Mouse (Mus musculus) thymus, postnatal 0 days (tissue): ENCODE measurements around the gene Olfr1335. TPM values are rescaled to one million over a fixed set of nuclear protein-coding genes. Genes with fewer than 3 reads are reported as not detected.
"Not testable (repeated sequence)": the region's sequence is repeated elsewhere in the genome, so short reads cannot be mapped to it uniquely, and the experiment has no call there.

ENCODE experiments used
- DNase-seq: peaks from one replicate; pipeline ENCODE4 v3.0.0-alpha.2; 2015; ENCODE audit warnings: low spot score
- polyA plus RNA-seq: library from polyadenylated mRNA; unstranded; fragments of >200 nt; fragmentation: Nextera tagmentation; extraction: Ambion mirVana; gene quantifications from 2 replicates; pipeline ENCODE4 v1.2.1, GENCODE M21; 2015

Olfr1335 gene
- polyA plus RNA-seq: not detected in 2 replicates

DNA sequence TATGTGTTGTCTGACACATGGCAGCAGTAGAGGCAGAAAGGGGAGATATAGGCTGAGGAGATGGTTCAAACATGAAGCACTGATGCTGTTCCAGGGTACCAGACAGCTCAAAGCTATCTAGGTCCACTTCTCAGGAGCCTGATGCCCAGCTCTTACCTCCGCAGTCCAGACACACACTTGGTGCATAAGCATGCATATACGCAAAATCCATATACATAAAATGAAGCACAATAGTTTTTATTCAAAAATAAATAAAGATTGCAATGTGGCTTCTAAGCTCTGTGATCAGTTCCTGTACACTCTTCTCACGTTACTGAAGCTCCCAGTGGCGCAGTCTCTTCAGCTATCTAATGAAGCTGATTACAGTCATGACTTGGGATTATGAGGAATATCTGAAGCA, at the start of gene Olfr1335:
Gene Olfr1335 (minus strand): TSS at position 101 of the 400 bp plus-strand sequence.
- no peak for DNase-seq

DNA sequence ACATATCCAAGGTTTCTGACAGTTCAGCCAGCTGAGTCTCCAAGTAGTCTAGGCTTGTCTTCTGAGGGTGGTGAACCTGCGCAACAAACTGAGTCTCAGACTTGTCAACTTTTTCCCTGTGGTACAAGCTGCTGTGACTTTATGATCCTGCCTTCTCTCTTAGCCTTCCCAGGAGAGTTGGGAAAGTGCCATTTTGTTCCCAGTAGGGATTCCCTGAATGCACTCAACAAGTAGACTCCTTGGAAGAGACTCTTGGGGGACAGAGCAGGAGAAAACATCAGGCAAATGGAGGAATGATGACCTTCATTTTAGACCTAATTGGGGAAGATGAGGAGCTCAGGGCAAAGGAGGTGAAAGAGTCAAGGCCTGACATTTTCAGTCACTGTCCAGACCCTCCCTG, 26.4 kb upstream of the Olfr1335 start, which contains the start of gene Olfr1333:
Gene Olfr1333 (minus strand): TSS at position 101 of the 400 bp plus-strand sequence.
- DNase-seq: no peak

DNA sequence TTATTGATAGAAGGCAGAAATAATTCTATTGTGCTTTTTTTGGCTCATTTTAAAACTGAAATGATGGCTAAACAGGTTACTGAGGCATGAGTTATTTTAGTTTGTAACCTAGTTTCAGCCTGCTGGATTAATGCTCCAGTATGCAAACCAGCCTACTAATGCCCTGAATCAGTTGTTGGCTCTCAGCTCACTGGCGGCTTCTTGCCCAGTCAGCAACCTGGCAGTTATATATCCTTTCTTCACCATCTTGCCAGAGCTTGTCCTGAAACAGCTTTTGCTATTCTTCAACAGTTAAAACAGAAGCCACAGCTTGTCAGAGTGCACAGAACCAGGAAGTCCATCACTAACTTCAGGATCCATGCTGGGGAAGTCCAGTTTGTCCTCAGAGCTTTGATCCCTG, 9.2 kb upstream of the Olfr1335 start:
- DNase-seq: no peak

DNA sequence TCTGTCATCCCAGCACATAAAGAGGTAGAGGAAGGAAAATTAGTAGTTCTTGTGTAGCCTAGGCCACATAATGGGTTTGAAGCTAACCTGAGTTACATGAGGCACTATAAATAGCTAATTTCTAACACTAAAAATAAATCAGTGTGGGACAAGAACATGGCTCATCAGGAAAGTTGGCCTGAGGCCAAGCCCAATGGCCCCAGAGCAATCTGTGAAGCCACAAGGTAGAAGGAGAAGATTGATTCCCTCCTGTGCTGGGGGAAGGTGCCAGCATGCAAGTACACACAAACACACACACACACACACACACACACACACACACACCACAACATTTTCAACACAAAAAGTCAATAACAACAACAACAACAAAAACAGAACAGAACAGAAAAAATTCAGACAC, 16.9 kb downstream of the Olfr1335 start:
- DNase-seq: not testable (repeated sequence)

DNA sequence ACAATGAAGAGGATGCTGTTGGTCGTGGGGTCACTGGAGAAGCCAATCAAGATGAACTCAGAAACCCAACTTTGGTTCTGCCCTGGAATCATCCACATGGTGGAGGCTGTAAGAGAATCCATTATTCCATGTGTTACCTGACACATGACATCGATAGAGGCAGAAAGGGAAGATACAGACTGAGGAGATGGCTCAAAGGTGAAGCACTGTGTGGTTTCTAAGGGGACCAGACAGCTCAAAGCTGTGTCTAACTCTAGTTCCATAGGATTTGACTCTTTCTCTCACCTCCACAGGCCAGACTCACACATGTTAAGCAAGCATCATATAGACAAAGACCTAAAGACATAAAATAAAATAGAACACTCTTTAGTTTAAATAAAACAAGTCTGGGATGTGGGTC, 27.3 kb downstream of the Olfr1335 start, which contains the start of gene Olfr1337:
Gene Olfr1337 (minus strand): TSS at position 101 of the 400 bp plus-strand sequence.
- DNase-seq: no peak

Other genes with a start within 250 kb of the Olfr1335 start
- gene Cfap57, start 189.2 kb downstream of the Olfr1335 start, polyA plus RNA-seq: 0.14 and 0.15 TPM in 2 replicates
- gene Ebna1bp2, start 189.1 kb downstream of the Olfr1335 start, polyA plus RNA-seq: 209 and 229 TPM in 2 replicates
- not detected in 2 replicates for gene Olfr62, start 151.0 kb downstream of the Olfr1335 start, polyA plus RNA-seq
- not detected in 2 replicates for gene Olfr1342, start 117.2 kb downstream of the Olfr1335 start, polyA plus RNA-seq
- gene Olfr1341, start 106.4 kb downstream of the Olfr1335 start, polyA plus RNA-seq: not detected in 2 replicates
- gene Olfr1340, start 89.8 kb downstream of the Olfr1335 start, polyA plus RNA-seq: not detected in 2 replicates
- gene Olfr1339, start 77.8 kb downstream of the Olfr1335 start, polyA plus RNA-seq: not detected in 2 replicates
- gene Olfr1338, start 51.2 kb downstream of the Olfr1335 start, polyA plus RNA-seq: not detected in 2 replicates
- not detected in 2 replicates for gene Olfr1337, start 27.4 kb downstream of the Olfr1335 start, polyA plus RNA-seq
- gene Olfr1333, start 26.3 kb upstream of the Olfr1335 start, polyA plus RNA-seq: not detected in 2 replicates
- not detected in 2 replicates for gene Olfr1331, start 54.7 kb upstream of the Olfr1335 start, polyA plus RNA-seq
- 0.05 TPM in 1 of 2 replicates, not detected in the other for gene Olfr1330, start 78.7 kb upstream of the Olfr1335 start, polyA plus RNA-seq
- gene Olfr1329, start 107.5 kb upstream of the Olfr1335 start, polyA plus RNA-seq: not detected in 2 replicates
- gene Olfr1328, start 128.7 kb upstream of the Olfr1335 start, polyA plus RNA-seq: not detected in 2 replicates
- gene Lao1, start 151.6 kb upstream of the Olfr1335 start, polyA plus RNA-seq: 0.05 and 0.10 TPM in 2 replicates